Mouse (Mus musculus): ENCODE data around the gene Ncoa1.

DNA sequence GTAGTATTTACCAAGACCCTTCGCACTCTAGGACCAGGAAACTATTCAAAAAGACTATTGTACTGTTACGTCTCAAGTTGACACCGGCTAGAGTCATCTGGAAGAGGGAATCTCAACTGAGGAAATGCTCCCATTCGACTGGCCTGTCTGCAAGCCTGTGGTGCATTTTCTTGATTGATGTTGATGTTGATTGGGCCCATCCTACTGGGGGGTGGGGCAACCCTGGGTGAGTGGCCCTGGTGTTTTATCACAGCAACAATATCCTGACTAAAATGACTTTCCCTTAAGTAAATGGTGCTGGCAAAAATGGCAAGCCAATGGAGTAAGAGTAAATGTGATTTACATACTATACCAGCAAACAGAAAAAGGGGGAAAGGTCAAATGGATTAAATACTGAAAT lies 85.7 kb downstream of the Ncoa1 start:
- TF ChIP-seq CTCF (IDR thresholded peaks at IDR 0.05; ENCODE audit: low read depth) (no peak), EP300 (IDR thresholded peaks at IDR 0.05; ENCODE audit: low read depth) (no peak)

Data from liver, embryonic 14.5 days (tissue).